Mouse (Mus musculus): Measurements from ENCODE around the gene Slc6a12.

The Slc6a12 gene

DNA sequence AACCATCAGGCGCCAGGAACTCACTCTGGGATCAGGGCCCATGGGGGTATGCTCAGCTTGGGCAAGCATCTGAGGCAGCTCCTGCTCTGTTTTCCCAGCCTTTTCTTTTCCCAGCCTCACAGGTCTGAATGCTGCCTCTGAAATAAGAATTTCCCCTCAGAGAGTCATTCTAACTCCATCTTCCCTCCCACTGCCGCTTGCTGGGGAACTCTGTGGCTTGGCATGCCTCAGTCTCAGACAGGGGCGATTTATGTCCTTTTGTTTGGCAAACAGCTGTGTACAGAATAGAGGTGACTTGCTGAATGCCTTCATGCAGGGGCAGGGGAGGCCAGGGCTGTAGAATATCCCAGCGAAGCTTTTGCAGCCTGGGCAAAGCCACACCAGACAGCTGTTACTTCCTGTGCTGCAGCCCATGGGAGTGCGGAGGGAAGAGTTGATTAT is 64.7 kb downstream of the Slc6a12 start:
- no peak for DNase-seq (ENCODE audit: extremely low read depth, low read depth, low spot score)

DNA sequence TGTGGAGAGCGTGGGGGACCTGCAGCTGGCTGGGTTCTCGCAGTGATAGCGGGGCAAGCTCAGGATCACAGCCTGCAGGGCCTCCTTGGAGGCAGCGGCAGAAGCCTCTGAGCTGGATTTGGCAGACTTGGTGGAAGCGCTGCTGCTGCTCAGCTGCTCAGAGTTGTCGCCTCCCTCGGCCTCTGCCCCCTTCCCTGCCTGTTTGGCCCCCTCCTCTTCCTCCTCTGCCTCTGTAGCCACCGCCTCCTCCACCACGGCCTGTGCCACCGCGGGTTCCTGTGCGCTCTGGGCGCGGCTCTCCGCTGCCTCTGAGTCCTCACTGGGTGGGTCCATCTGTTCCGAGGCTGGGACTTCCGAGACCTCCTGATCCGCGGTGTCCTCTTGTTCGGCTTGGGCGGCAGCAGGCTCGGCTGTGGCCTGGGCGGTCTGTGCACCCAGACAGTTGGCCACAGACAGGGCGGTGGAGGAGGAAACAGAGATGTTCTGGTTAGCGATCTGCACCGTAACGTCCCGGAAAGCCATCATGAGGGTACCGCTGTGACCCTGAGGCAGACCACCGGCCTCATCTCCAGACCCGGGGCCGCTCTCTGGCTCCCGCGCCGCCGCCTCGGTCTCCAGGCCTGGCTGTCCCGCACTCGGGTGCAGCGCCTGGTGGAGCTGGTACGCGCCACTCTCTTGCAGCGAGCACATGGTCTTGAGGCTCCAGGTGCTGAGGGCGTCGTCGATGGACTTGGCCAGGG is 69.9 kb downstream of the Slc6a12 start:
- DNase-seq (ENCODE audit: extremely low read depth, low read depth, low spot score), result no peak

Measured in fat pad, adult 2 months (tissue).